Mouse (Mus musculus) G1E-ER4 (cell line): ENCODE measurements around the gene Klf15. TPM values are rescaled to one million over a fixed set of nuclear protein-coding genes. Genes with fewer than 3 reads are reported as not detected.

Source experiments
- GATA1 ChIP-seq: IDR thresholded peaks from one replicate; pipeline ENCODE4 v1.8.0; 2012; ENCODE audit warnings: low read length, inconsistent platforms
- polyA plus RNA-seq: library from polyadenylated mRNA; stranded (reverse); fragments of >175 nt; gene quantifications from 2 replicates; pipeline ENCODE4 v1.2.3, GENCODE M21; 2012

Gene Klf15
- polyA plus RNA-seq, 1 experiment, result 0.03 TPM

- no peak for TF ChIP-seq GATA1
Measured at GRCm38 (mm10) chr6:90501222-90501940, 39.0 kb downstream of the Klf15 start.

DNA sequence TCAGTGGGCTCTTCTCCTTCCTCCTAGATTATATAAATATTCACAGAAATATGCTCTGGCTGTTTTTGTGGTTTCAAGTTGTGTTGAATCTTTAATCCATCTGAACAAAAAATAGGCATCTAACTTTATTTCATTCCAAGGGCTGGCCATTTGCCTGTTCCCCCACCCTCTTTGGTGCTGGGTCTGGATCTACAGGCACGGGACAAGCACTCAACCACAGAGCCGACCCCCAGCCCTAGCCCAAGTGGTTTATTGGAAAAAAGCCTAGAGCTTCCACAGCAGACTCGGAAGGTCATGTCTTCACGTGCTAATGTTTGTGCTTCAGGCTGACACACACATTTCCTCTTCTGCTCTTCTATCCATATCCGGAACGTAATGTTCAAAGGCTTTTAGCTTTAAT lies 43.5 kb downstream of the Klf15 start:
- TF ChIP-seq GATA1, result no peak

GRCm38 (mm10) chr6:90506673-90507311 lies 44.4 kb downstream of the Klf15 start:
- TF ChIP-seq GATA1, result no peak

- TF ChIP-seq GATA1, result no peak
Measured at GRCm38 (mm10) chr6:90507443-90507842, 45.1 kb downstream of the Klf15 start.

DNA sequence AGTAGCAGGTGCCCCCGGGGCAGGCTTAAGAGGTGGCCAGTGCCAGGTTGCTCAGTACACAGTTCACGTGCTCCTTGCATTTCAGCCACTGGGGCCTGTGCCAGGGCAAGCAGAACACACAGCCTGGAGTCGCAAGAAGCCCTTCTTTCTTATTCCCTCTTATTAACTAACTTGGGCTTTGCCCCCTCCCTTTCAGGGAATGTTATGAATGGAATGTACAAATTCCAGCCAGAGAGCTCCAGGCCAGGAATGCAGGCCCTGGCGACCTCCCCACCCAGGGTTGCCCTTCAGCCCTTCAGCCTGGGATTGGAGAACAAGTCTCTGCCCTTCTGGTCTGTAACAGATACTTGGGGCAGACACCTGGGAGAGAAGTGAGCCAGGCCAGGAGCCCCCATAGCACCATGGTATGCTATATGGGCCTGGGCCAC lies 45.8 kb downstream of the Klf15 start:
- TF ChIP-seq GATA1, result no peak

GRCm38 (mm10) chr6:90509085-90509484 lies 46.7 kb downstream of the Klf15 start:
- no peak for TF ChIP-seq GATA1

GRCm38 (mm10) chr6:90512416-90512815 lies 50.0 kb downstream of the Klf15 start:
- no peak for TF ChIP-seq GATA1

DNA sequence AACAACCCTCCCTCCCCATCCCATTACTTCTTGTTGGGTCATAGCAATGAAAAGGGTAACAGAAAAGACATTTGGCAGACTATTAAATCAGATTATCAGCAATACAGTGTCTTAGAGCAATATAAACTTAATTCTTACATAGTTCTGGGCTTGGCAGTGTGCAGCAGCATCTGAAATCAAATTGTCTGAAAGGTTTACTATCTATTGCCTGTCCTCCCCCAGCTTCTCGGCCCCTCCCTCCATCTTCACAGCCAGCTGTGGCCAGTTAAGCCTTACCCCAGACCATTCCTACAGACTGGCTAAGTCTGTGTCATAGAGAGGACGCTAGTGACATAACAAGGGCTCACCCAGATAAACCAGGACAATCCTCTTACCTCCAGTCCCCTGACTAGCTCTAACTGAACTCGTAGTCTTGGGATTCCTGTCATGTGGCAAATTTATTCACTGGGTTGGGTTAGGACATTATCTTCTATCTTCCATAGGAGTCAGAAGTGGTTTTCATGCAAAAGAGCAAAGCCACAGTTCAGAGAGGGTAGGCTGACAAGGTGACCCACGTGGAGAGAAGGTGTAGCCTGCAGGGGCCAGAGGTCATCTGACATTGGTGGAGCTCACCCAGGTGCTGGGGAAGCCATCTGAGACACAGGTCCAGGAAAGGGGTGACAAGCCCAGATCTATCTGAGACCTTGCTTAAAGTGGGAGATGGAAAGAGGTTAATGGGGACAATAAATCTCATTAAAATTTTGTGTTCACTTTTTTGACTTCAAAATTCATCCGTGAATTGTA lies 50.9 kb downstream of the Klf15 start:
- no peak for TF ChIP-seq GATA1

GRCm38 (mm10) chr6:90514369-90514768 lies 52.0 kb downstream of the Klf15 start:
- TF ChIP-seq GATA1, result no peak

DNA sequence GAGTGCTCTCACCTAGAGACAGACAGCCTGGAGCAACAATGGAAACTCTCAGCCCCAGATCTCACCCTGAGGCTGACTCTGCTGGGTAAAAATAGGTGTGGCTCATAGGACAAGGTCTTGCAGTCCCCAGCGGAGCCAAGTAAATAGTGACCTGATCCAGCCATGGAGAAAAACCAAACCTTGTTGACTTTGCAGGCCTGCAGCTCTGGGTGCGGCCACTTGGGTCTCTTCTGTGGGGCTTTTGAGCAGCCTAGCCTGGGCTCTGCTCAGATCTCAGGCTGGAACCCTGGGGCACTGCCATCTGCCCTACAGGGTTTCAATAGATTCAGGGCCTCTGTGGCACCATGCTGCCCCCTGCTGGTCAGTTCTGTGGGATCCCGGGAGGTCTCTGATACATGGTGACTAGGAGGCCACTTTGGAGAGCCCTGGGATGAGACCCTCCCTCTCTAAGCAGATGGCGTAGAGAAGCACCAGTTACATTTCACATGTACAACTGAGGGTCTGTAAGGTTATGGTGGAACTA lies 52.6 kb downstream of the Klf15 start:
- no peak for TF ChIP-seq GATA1

GRCm38 (mm10) chr6:90518892-90519291 lies 56.5 kb downstream of the Klf15 start:
- TF ChIP-seq GATA1, result no peak

- no peak for TF ChIP-seq GATA1
Measured at GRCm38 (mm10) chr6:90519375-90519774, 57.0 kb downstream of the Klf15 start.

Other genes starting within 250 kb of the Klf15 start
- gene Vmn1r53, start 238.1 kb upstream of the Klf15 start, polyA plus RNA-seq, result not detected in 2 replicates
- not detected in 2 replicates for gene Vmn1r54, start 216.3 kb upstream of the Klf15 start, polyA plus RNA-seq
- gene BC048671, start 161.4 kb upstream of the Klf15 start, polyA plus RNA-seq, result not detected in 2 replicates
- gene Chst13, start 137.4 kb upstream of the Klf15 start, polyA plus RNA-seq, result not detected in 2 replicates
- not detected in 2 replicates for gene Uroc1, start 129.3 kb upstream of the Klf15 start, polyA plus RNA-seq
- 32.7 and 32.8 TPM in 2 replicates for gene Zxdc, start 93.1 kb upstream of the Klf15 start, polyA plus RNA-seq
- not detected in 2 replicates for gene Cfap100, start 33.8 kb upstream of the Klf15 start, polyA plus RNA-seq
- gene Aldh1l1, start 23.9 kb downstream of the Klf15 start, polyA plus RNA-seq, result not detected in 2 replicates
- 55.8 and 76.1 TPM in 2 replicates for gene Slc41a3, start 142.1 kb downstream of the Klf15 start, polyA plus RNA-seq